Mouse (Mus musculus) heart, postnatal 0 days (tissue): ENCODE results near the gene Vmn2r-ps159.
"Not testable (repeated sequence)": the region's sequence is repeated elsewhere in the genome, so short reads cannot be mapped to it uniquely, and the experiment has no call there.

Experiments
- CTCF ChIP-seq: IDR thresholded peaks from 2 replicates; pipeline ENCODE4 v1.5.1; 2016; ENCODE audit warnings: antibody characterized with exemption, control low read depth, low read depth
- EP300 ChIP-seq: IDR thresholded peaks from 2 replicates; pipeline ENCODE4 v1.6.1; 2016; ENCODE audit warnings: antibody characterized with exemption, low read depth

DNA sequence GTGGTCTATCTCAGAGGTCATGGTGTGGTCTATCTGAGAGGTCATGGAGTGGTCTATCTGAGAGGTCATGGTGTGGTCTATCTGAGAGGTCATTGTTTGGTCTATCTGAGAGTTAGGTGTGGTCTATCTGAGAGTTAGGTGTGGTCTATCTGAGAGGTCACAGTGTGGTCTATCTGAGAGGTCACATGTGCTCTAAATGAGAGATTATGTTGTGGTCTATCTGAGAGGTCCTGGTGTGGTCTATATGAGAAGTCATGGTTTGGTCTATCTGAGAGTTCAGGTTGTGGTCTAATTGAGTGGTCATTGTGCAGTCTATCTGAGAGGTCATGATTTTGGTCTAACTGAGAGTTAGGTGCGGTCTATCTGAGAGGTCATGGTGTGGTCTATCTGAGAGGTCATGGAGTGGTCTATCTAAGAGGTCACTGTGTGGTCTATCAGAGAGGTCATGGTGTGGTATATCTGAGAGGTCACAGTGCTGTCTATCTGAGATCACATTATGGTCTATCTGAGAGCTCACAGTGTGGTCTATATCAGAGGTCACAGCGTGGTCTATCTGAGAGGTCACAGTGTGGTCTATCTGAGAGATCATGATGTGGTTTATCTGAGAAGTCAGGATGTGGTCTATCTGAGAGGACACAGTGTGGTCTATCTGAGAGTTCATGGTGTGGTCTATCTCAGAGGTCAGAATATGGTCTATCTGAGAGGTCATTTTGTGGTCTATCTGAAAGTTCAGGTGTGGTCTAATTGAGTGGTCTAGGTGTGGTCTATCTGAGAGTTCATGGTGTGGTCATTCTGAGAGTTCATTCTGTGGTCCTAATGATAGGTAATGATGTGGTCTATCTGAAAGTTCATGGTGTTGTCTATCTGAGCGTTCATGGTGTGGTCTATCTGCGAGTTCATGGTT, 10.9 kb downstream of the Vmn2r-ps159 start:
- not testable (repeated sequence) for TF ChIP-seq CTCF, EP300
